Mouse (Mus musculus): ENCODE measurements at regions not wholly inside any gene's neighbourhood (a gene's known extent, or its start where the extent isn't known, plus 50 kb on each side); places are given as distances from the start of the nearest gene placed in this dataset.

GRCm38 (mm10) chr1:184140082-184140481 lies 106.0 kb upstream of the 1700056E22Rik start:
- TF ChIP-seq CTCF (IDR thresholded peaks at IDR 0.05 in 2 of 3, conservative IDR thresholded peaks at IDR 0.05 in 1 of 3; ENCODE audit: control insufficient read depth in 1 of 3, insufficient read depth in 1 of 3, low read depth in 2 of 3, low read length in 3 of 3, poor library complexity in 1 of 3, severe bottlenecking in 1 of 3) = no peak
- no peak for TF ChIP-seq EP300 (IDR thresholded peaks at IDR 0.05; ENCODE audit: low read depth in 1 of 2, low read length in 2 of 2)
- no peak for TF ChIP-seq SMC3 (IDR thresholded peaks at IDR 0.05; ENCODE audit: low read depth, low read length)
- no peak for TF ChIP-seq RCOR1 (IDR thresholded peaks at IDR 0.05; ENCODE audit: low read depth, low read length)

Measured in MEL (cell line).